Mouse (Mus musculus) heart, postnatal 0 days (tissue): Measurements from ENCODE around the gene Pi16. TPM values are rescaled to one million over a fixed set of nuclear protein-coding genes. Genes with fewer than 3 reads are reported as not detected.

Experiments
- ATAC-seq: fragments of 200-750 bp; cut with Nextera tagmentation; 2 replicates; pipeline ENCODE4 v1.8.0; 2017; ENCODE audit warnings: low read depth, moderate number of reproducible peaks, moderate library complexity; ENCODE audit not compliant: insufficient read depth
- DNase-seq: peaks from one replicate; pipeline ENCODE4 v3.0.0-alpha.2; 2016; ENCODE audit warnings: low spot score
- H3K27ac ChIP-seq: fragments of 300-500 bp; sonication (generic); 2 replicates; pipeline ENCODE4 v1.5.1; 2014; ENCODE audit warnings: low read depth, mild to moderate bottlenecking
- H3K27me3 ChIP-seq: fragments of 300-500 bp; sonication (generic); 2 replicates; pipeline ENCODE4 v1.6.1; 2014; ENCODE audit warnings: low read length, mixed read lengths; ENCODE audit not compliant: control insufficient read depth, insufficient read depth
- H3K36me3 ChIP-seq: fragments of 300-500 bp; sonication (generic); replicated peaks from 2 replicates; pipeline ENCODE4 v1.6.1; 2014; ENCODE audit warnings: low read length, mixed read lengths; ENCODE audit not compliant: control insufficient read depth, insufficient read depth
- H3K4me1 ChIP-seq: fragments of 300-500 bp; sonication (generic); 2 replicates; pipeline ENCODE4 v1.6.1; 2014; ENCODE audit warnings: antibody characterized with exemption; ENCODE audit not compliant: control insufficient read depth, insufficient read depth
- H3K4me2 ChIP-seq: fragments of 300-500 bp; sonication (generic); 2 replicates; pipeline ENCODE4 v1.6.1; 2014; ENCODE audit warnings: low read depth, mild to moderate bottlenecking, low read length, moderate library complexity
- H3K4me3 ChIP-seq: fragments of 300-500 bp; sonication (generic); 2 replicates; pipeline ENCODE4 v1.5.1; 2014; ENCODE audit warnings: low read depth, low read length
- H3K9ac ChIP-seq: fragments of 300-500 bp; sonication (generic); replicated peaks from 2 replicates; pipeline ENCODE4 v1.6.1; 2014; ENCODE audit warnings: low read depth, low read length, mixed read lengths
- H3K9me3 ChIP-seq: fragments of 300-500 bp; sonication (generic); replicated peaks from 2 replicates; pipeline ENCODE4 v1.6.1; 2016; ENCODE audit warnings: low read length; ENCODE audit not compliant: control insufficient read depth
- CTCF ChIP-seq: IDR thresholded peaks from 2 replicates; pipeline ENCODE4 v1.5.1; 2016; ENCODE audit warnings: antibody characterized with exemption, control low read depth, low read depth
- EP300 ChIP-seq: IDR thresholded peaks from 2 replicates; pipeline ENCODE4 v1.6.1; 2016; ENCODE audit warnings: antibody characterized with exemption, low read depth
- WGBS: fragments of 180-500 bp; shearing (Covaris S2); extraction: QIAGEN DNeasy Blood & Tissue Kit; methylation state at CpG from one replicate; pipeline ENCODE4 v1.1.7; 2014; 5-methylcytosine and 5-hydroxymethylcytosine counted together
- polyA plus RNA-seq: library from polyadenylated mRNA; unstranded; fragments of >200 nt; fragmentation: Nextera tagmentation; extraction: Ambion mirVana; gene quantifications from 2 replicates; pipeline ENCODE4 v1.2.1, GENCODE M21; 2015
- total RNA-seq: library from RNA; depleted of rRNA; stranded (reverse); fragments of >200 nt; gene quantifications from 2 replicates; pipeline ENCODE4 v1.2.3, GENCODE M21; 2014; ENCODE audit warnings: low replicate concordance

Gene Pi16
- total and polyA plus RNA-seq, 2 experiments from 2014 or later = 4.5 to 12.4 TPM

- no peak overlapping the region for H3K9ac ChIP-seq
- 0 out of 2 replicates have a peak, but pooled peaks cover 3% of the 10 kb centered on the region for H3K4me1 ChIP-seq
- no peak overlapping the region for H3K4me3 ChIP-seq
- H3K9me3 ChIP-seq = no peaks in the 10 kb centered on the region
- DNase-seq (no peak), ATAC-seq (no peak)
- no peak overlapping the region for H3K4me2 ChIP-seq
- WGBS = 82% methylated on average over 13 of the region's 13 CpGs
- no peak overlapping the region for H3K27ac ChIP-seq
- H3K27me3 ChIP-seq = peaks cover 25% of the 10 kb centered on the region
- TF ChIP-seq CTCF (no peak), EP300 (no peak)
- H3K36me3 ChIP-seq = no peaks in the 10 kb centered on the region
Measured at GRCm38 (mm10) chr17:29325831-29326230, 8.4 kb downstream of the Pi16 start.

GRCm38 (mm10) chr17:29326531-29327529, 9.3 kb downstream of the Pi16 start:
- Histone ChIP-seq H3K4me2 (peak overlapping the region; percentile 37), H3K4me3 (peak overlapping the region; percentile 9; the same call in 1 of the 2 replicates), H3K27me3 (peaks cover 16% of the 10 kb centered on the region), H3K9me3 (no peaks in the 10 kb centered on the region), H3K27ac (no peak overlapping the region; the same call in 1 of the 2 replicates), H3K36me3 (peaks cover 7% of the 10 kb centered on the region), H3K9ac (no peak overlapping the region), H3K4me1 (peaks cover 12% of the 10 kb centered on the region)
- TF ChIP-seq CTCF (no peak), EP300 (no peak)
- WGBS = 32% methylated on average over 52 of the region's 52 CpGs
- DNase-seq (no peak), ATAC-seq (no peak)

GRCm38 (mm10) chr17:29327691-29328090, 10.2 kb downstream of the Pi16 start:
- Histone ChIP-seq H3K4me2 (no peak overlapping the region), H3K27me3 (peaks cover 9% of the 10 kb centered on the region), H3K4me3 (no peak overlapping the region), H3K27ac (no peak overlapping the region), H3K36me3 (peaks cover 16% of the 10 kb centered on the region), H3K9me3 (no peaks in the 10 kb centered on the region), H3K4me1 (peaks cover 13% of the 10 kb centered on the region), H3K9ac (no peak overlapping the region)
- no peak for ATAC-seq
- WGBS = 73% methylated on average over 9 of the region's 9 CpGs
- no peak for DNase-seq
- no peak for TF ChIP-seq EP300
- no peak for TF ChIP-seq CTCF

- DNase-seq (no peak), ATAC-seq (no peak)
- 81% methylated on average over 3 of the region's 3 CpGs for WGBS
- peaks cover 9% of the 10 kb centered on the region for H3K27me3 ChIP-seq
- no peak overlapping the region for H3K9ac ChIP-seq
- no peak overlapping the region for H3K4me3 ChIP-seq
- peak overlapping the region; percentile 28; the same call in 1 of the 2 replicates for H3K27ac ChIP-seq
- TF ChIP-seq CTCF = no peak
- TF ChIP-seq EP300 = no peak
- peaks cover 13% of the 10 kb centered on the region for H3K4me1 ChIP-seq
- no peaks in the 10 kb centered on the region for H3K9me3 ChIP-seq
- peaks cover 36% of the 10 kb centered on the region for H3K36me3 ChIP-seq
- H3K4me2 ChIP-seq = no peak overlapping the region
Measured at GRCm38 (mm10) chr17:29330221-29330620, 12.7 kb downstream of the Pi16 start.

GRCm38 (mm10) chr17:29330671-29331410, 13.4 kb downstream of the Pi16 start:
- Histone ChIP-seq H3K4me1 (peaks cover 13% of the 10 kb centered on the region), H3K9ac (no peak overlapping the region), H3K27me3 (peaks cover 9% of the 10 kb centered on the region), H3K4me3 (no peak overlapping the region), H3K4me2 (no peak overlapping the region), H3K36me3 (peaks cover 42% of the 10 kb centered on the region), H3K9me3 (no peaks in the 10 kb centered on the region), H3K27ac (peak overlapping the region; percentile 74)
- TF ChIP-seq EP300 (no peak), CTCF (0 out of 2 replicates have a peak, but pooled peaks have one; percentile 15)
- 14% methylated on average over 5 of the region's 5 CpGs for WGBS
- ATAC-seq = peak; percentile 37; the same call in 1 of the 2 replicates
- DNase-seq = no peak
